Mouse (Mus musculus): ENCODE data around the gene Usp15. TPM values are rescaled to one million over a fixed set of nuclear protein-coding genes. Genes with fewer than 3 reads are reported as not detected.

Usp15 gene
- total and polyA plus RNA-seq, 2 experiments from 2014 or later, result 28.0 to 51.5 TPM

DNA sequence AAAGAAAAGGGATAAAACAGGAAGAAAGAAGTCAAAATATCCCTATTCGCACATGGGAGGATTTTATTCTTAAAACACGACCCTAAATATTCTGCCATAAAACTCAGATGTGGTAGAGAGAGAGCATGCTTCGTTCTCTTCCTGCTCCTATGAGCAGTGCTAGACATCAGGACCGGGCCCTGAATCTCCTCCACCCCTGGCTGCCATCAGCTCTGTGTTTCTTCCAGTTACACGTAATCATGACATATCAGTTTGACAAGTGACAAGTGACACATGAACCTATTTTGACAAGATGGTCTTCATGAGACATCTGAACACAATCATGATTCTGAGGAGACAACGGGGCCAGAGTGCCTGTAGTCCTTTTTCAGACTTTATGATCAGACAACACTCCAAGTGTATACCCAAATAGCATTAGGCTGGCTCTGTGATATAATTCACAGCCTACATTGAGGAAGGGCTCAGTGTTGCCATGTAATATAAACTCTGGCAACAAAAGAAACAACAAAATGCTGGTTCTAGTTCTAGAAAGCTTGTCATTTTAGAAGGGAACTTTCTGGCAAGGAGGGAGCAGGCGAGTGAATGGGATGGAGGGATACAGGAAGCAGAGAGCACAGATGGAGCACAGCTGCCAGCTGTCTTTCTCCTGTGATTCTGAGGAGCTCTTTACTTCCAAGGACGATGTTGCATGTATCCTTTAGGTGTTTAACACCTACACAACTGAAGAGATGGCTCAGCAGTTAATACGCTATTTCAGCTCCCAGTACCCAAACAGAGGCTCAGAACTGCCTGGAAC, 141.4 kb downstream of the Usp15 start:
- DNase-seq (ENCODE audit: low spot score) (no peak), ATAC-seq (ENCODE audit: insufficient read depth, low read depth) (no peak)
- TF ChIP-seq CTCF (IDR thresholded peaks at IDR 0.05; ENCODE audit: low read depth), result no peak
- TF ChIP-seq EP300 (IDR thresholded peaks at IDR 0.05; ENCODE audit: low read depth), result no peak
- H3K4me1 ChIP-seq (ENCODE audit: control insufficient read depth, insufficient read depth), result peaks cover 16% of the 10 kb centered on the region
- no peaks in the 10 kb centered on the region for H3K27me3 ChIP-seq (ENCODE audit: control insufficient read depth, insufficient read depth, low read length)
- WGBS, result 50% methylated on average over 9 of the region's 9 CpGs
- 0 out of 2 replicates have a peak overlapping the region, but pooled peaks have one; percentile 1 for H3K27ac ChIP-seq (ENCODE audit: low read depth)
- H3K9me3 ChIP-seq (replicated peaks; ENCODE audit: control insufficient read depth, low read length), result no peaks in the 10 kb centered on the region
- no peak overlapping the region for H3K4me3 ChIP-seq (ENCODE audit: low read depth, low read length)
- no peak overlapping the region for H3K4me2 ChIP-seq (ENCODE audit: low read depth, low read length)
- H3K36me3 ChIP-seq (replicated peaks; ENCODE audit: control insufficient read depth, insufficient read depth, low read length), result peaks cover 12% of the 10 kb centered on the region
- H3K9ac ChIP-seq (replicated peaks; ENCODE audit: low read depth, low read length), result no peak overlapping the region

Small RNA genes lying within 50 kb of the gene (microRNA-seq; reads per million reads assigned to microRNA genes)
- not detected for gene Gm27920

Other genes with a start within 250 kb of the Usp15 start
- gene Mon2, start 120.5 kb downstream of the Usp15 start, total RNA-seq (2014; rRNA removed; ENCODE audit: low replicate concordance), result 35.0 and 62.0 TPM in 2 replicates
- gene Mon2, start 120.5 kb downstream of the Usp15 start, polyA plus RNA-seq (2015; fragmentation: Nextera tagmentation; extraction: Ambion mirVana), result 14.3 and 15.2 TPM in 2 replicates
- not detected in 2 replicates for gene Fam19a2, start 67.0 kb upstream of the Usp15 start, total RNA-seq (2014; rRNA removed; ENCODE audit: low replicate concordance)
- gene Fam19a2, start 67.0 kb upstream of the Usp15 start, polyA plus RNA-seq (2015; fragmentation: Nextera tagmentation; extraction: Ambion mirVana), result 0.07 and 0.16 TPM in 2 replicates

Data from heart, postnatal 0 days (tissue).